Mouse (Mus musculus): ENCODE measurements around the gene Vgll1.
A peak's percentile ranks its signal among the peaks of the same experiment; 100 is the strongest.

Vgll1 gene

GRCm38 (mm10) chrX:57087806-57088205 is at the start of gene Vgll1:
TSS of gene Vgll1 (plus strand) at chrX:57088106.
- DNase-seq (ENCODE audit: low spot score): no peak

- DNase-seq (ENCODE audit: low spot score): no peak
Measured at GRCm38 (mm10) chrX:57042774-57043173, 45.1 kb upstream of the Vgll1 start, which contains the start of gene Brs3. TSS of gene Brs3 (plus strand) at chrX:57043074.

GRCm38 (mm10) chrX:57043869-57044268 is 44.0 kb upstream of the Vgll1 start:
- DNase-seq (ENCODE audit: low spot score): no peak

- peak; percentile 5 for DNase-seq (ENCODE audit: low spot score)
Measured at GRCm38 (mm10) chrX:57052848-57053173, 35.1 kb upstream of the Vgll1 start.

GRCm38 (mm10) chrX:57053174-57053992 is 34.5 kb upstream of the Vgll1 start, which contains the start of gene Htatsf1:
TSS of gene Htatsf1 (plus strand) at chrX:57053583.
- peak; percentile 75 for DNase-seq (ENCODE audit: low spot score)

GRCm38 (mm10) chrX:57053993-57054385 is 33.9 kb upstream of the Vgll1 start:
- DNase-seq (ENCODE audit: low spot score): no peak

- DNase-seq (ENCODE audit: low spot score): no peak
Measured at GRCm38 (mm10) chrX:57081496-57081895, 6.4 kb upstream of the Vgll1 start.

GRCm38 (mm10) chrX:57103415-57103814 is 15.5 kb downstream of the Vgll1 start:
- DNase-seq (ENCODE audit: low spot score): no peak

GRCm38 (mm10) chrX:57106956-57107355 is 19.1 kb downstream of the Vgll1 start:
- DNase-seq (ENCODE audit: low spot score): no peak

GRCm38 (mm10) chrX:57118143-57118542 is 30.2 kb downstream of the Vgll1 start:
- no peak for DNase-seq (ENCODE audit: low spot score)

GRCm38 (mm10) chrX:57120768-57121167 is 32.9 kb downstream of the Vgll1 start:
- DNase-seq (ENCODE audit: low spot score): no peak

- no peak for DNase-seq (ENCODE audit: low spot score)
Measured at GRCm38 (mm10) chrX:57130633-57131032, 42.7 kb downstream of the Vgll1 start.

- DNase-seq (ENCODE audit: low spot score): no peak
Measured at GRCm38 (mm10) chrX:57137627-57138026, 49.7 kb downstream of the Vgll1 start.

- no peak for DNase-seq (ENCODE audit: low spot score)
Measured at GRCm38 (mm10) chrX:57153520-57153919, 65.6 kb downstream of the Vgll1 start.

Measured in MN1 (cell line).